ENCODE assay signal across 8 mouse cellular contexts in genomic region chr11:120347791-120348683, GRCm38 (mm10). TPM values are rescaled to one million over a fixed set of nuclear protein-coding genes. Genes with fewer than 3 reads are reported as not detected.
A peak's percentile ranks its signal among the peaks of the same experiment; 100 is the strongest.
DNase-seq lines count a peak whose midpoint lies in the region; ATAC-seq and TF ChIP-seq lines count a peak whose summit lies in the region.

TSS of gene Actg1 (minus strand) at chr11:120348542.

- ATAC-seq in forebrain, postnatal 0 days = peak; percentile 85
- peak; percentile 68 for ATAC-seq in lung, postnatal 0 days

- no peak for TF ChIP-seq EP300 in MEL (IDR thresholded peaks at IDR 0.05; ENCODE audit: low read depth in 1 of 2, low read length in 2 of 2)
- no peak for TF ChIP-seq EP300 in lung, postnatal 0 days (IDR thresholded peaks at IDR 0.05)

- peaks cover 0 to 24% of the 10 kb centered on the region in 2 experiments; a peak in 3 of 4 replicates for H3K4me1 ChIP-seq in MEL (ENCODE audit: control insufficient read depth in 1 of 2, insufficient read depth in 2 of 2, low read length in 2 of 2)
- peaks cover 5% of the 10 kb centered on the region for H3K4me1 ChIP-seq in forebrain, postnatal 0 days (ENCODE audit: insufficient read depth)
- H3K4me1 ChIP-seq in lung, postnatal 0 days (ENCODE audit: insufficient read depth, low read depth, low read length) = peaks cover 22% of the 10 kb centered on the region

- no peaks in the 10 kb centered on the region for H3K9me3 ChIP-seq in MEL (replicated peaks; ENCODE audit: insufficient read depth, low read length)
- no peaks in the 10 kb centered on the region for H3K9me3 ChIP-seq in forebrain, postnatal 0 days (ENCODE audit: low read length)
- no peaks in the 10 kb centered on the region for H3K9me3 ChIP-seq in lung, postnatal 0 days (ENCODE audit: low read length)

- 6% methylated on average over 98 of the region's 103 CpGs for whole genome bisulfite sequencing in forebrain, postnatal 0 days
- 3% methylated on average over 62 of the region's 103 CpGs for WGBS in lung, postnatal 0 days

- peaks cover 21% of the 10 kb centered on the region for H3K79me2 ChIP-seq in MEL (ENCODE audit: control insufficient read depth, insufficient read depth, low read length, poor library complexity)

- no peaks in the 10 kb centered on the region for H3K27me3 ChIP-seq in MEL (ENCODE audit: control insufficient read depth in 1 of 2, insufficient read depth in 2 of 2, low read length in 2 of 2)
- no peaks in the 10 kb centered on the region for H3K27me3 ChIP-seq in forebrain, postnatal 0 days (ENCODE audit: insufficient read depth, low read length)
- no peaks in the 10 kb centered on the region for H3K27me3 ChIP-seq in lung, postnatal 0 days (replicated peaks; ENCODE audit: insufficient read depth, low read length)

- peak within 1 kb of the TSS; percentile 98 for H3K4me2 ChIP-seq in forebrain, postnatal 0 days (ENCODE audit: low read depth)
- H3K4me2 ChIP-seq in lung, postnatal 0 days (replicated peaks; ENCODE audit: low read depth, low read length) = peak within 1 kb of the TSS; percentile 90

- H3K36me3 ChIP-seq in MEL (ENCODE audit: control insufficient read depth in 1 of 2, insufficient read depth in 2 of 2, low read length in 2 of 2) = peaks cover 0 to 10% of the 10 kb centered on the region in 2 experiments; a peak in 2 of 4 replicates
- peaks cover 15% of the 10 kb centered on the region for H3K36me3 ChIP-seq in forebrain, postnatal 0 days (ENCODE audit: insufficient read depth)
- H3K36me3 ChIP-seq in lung, postnatal 0 days (ENCODE audit: insufficient read depth, low read length) = peaks cover 9% of the 10 kb centered on the region; the same call in 1 of the 2 replicates

- H3K4me3 ChIP-seq in MEL (ENCODE audit: control insufficient read depth in 1 of 2, insufficient read depth in 1 of 2, low read depth in 2 of 2, low read length in 2 of 2) = peak within 1 kb of the TSS; percentile 88 to 93
- H3K4me3 ChIP-seq in forebrain, postnatal 0 days (ENCODE audit: low read depth, low read length) = peak within 1 kb of the TSS; percentile 100
- peak within 1 kb of the TSS; percentile 100 for H3K4me3 ChIP-seq in lung, postnatal 0 days (ENCODE audit: low read depth, low read length)

- no peak for TF ChIP-seq CTCF in MEL (IDR thresholded peaks at IDR 0.05 in 2 of 3, conservative IDR thresholded peaks at IDR 0.05 in 1 of 3; ENCODE audit: control insufficient read depth in 1 of 3, insufficient read depth in 1 of 3, low read depth in 2 of 3, low read length in 3 of 3, poor library complexity in 1 of 3, severe bottlenecking in 1 of 3)
- TF ChIP-seq CTCF in forebrain, postnatal 0 days (IDR thresholded peaks at IDR 0.05; ENCODE audit: low read depth) = no peak
- TF ChIP-seq CTCF in lung, postnatal 0 days (IDR thresholded peaks at IDR 0.05) = no peak

- DNase-seq in MEL (ENCODE audit: low read depth, low spot score) = peak; percentile 89
- DNase-seq in cerebellum, adult 18-20 months = peak; percentile 83 to 88
- peak; percentile 97 for DNase-seq in forebrain, postnatal 0 days
- DNase-seq in heart, postnatal 4 days = peak; percentile 92
- DNase-seq in layer of hippocampus, adult 9-11 months = peak; percentile 89
- DNase-seq in lung, postnatal 0 days (ENCODE audit: low spot score) = peak; percentile 91
- peak; percentile 82 for DNase-seq in retina, adult 2 months (ENCODE audit: low read depth, low spot score)
- peak; percentile 83 to 90 for DNase-seq in thymus, postnatal 36 days

- H3K27ac ChIP-seq in MEL (ENCODE audit: control insufficient read depth, low read depth, low read length) = peak within 1 kb of the TSS; percentile 81
- H3K27ac ChIP-seq in forebrain, postnatal 0 days (ENCODE audit: low read depth, low read length) = peak within 1 kb of the TSS; percentile 100
- peak within 1 kb of the TSS; percentile 100 for H3K27ac ChIP-seq in lung, postnatal 0 days (ENCODE audit: low read length)

- H3K9ac ChIP-seq in MEL (ENCODE audit: control insufficient read depth, low read depth, low read length, poor library complexity, severe bottlenecking) = peak within 1 kb of the TSS; percentile 99
- H3K9ac ChIP-seq in forebrain, postnatal 0 days = peak within 1 kb of the TSS; percentile 100
- peak within 1 kb of the TSS; percentile 100 for H3K9ac ChIP-seq in lung, postnatal 0 days (replicated peaks; ENCODE audit: low read depth)

- no peak for TF ChIP-seq RAD21 in MEL (IDR thresholded peaks at IDR 0.05; ENCODE audit: low read depth, low read length)

- TF ChIP-seq POLR2A in MEL (IDR thresholded peaks at IDR 0.05; ENCODE audit: control insufficient read depth in 1 of 2, insufficient read depth in 1 of 2, low read depth in 1 of 2, low read length in 2 of 2, poor library complexity in 1 of 2) = peak; percentile 93 to 96

TF ChIP-seq in MEL, 35 proteins besides CTCF, POLR2A, EP300 and RAD21:
- TF ChIP-seq GABPA (IDR thresholded peaks at IDR 0.05; ENCODE audit: low read depth, low read length) = no peak
- TF ChIP-seq POLR2AphosphoS2 (IDR thresholded peaks at IDR 0.05; ENCODE audit: low read length) = peak; percentile 92
- peak; percentile 95 for TF ChIP-seq MAZ (IDR thresholded peaks at IDR 0.05; ENCODE audit: low read depth, low read length)
- no peak for TF ChIP-seq CHD1 (IDR thresholded peaks at IDR 0.05; ENCODE audit: low read depth, low read length)
- TF ChIP-seq HCFC1 (IDR thresholded peaks at IDR 0.05; ENCODE audit: low read depth, low read length) = peak; percentile 58; the same call in 1 of the 2 replicates
- peak; percentile 98 for TF ChIP-seq ZMIZ1 (IDR thresholded peaks at IDR 0.05; ENCODE audit: low read depth, low read length)
- TF ChIP-seq TBP (IDR thresholded peaks at IDR 0.05; ENCODE audit: low read depth, low read length) = peak; percentile 97
- peak in 1 of 2 experiments; percentile 55; a peak in 1 of 4 replicates for TF ChIP-seq USF2 (IDR thresholded peaks at IDR 0.05; ENCODE audit: borderline replicate concordance in 1 of 2, insufficient read depth in 1 of 2, low read depth in 1 of 2, low read length in 2 of 2)
- TF ChIP-seq MYB (IDR thresholded peaks at IDR 0.05; ENCODE audit: low read depth, low read length) = no peak
- no peak for TF ChIP-seq NRF1 (IDR thresholded peaks at IDR 0.05; ENCODE audit: insufficient read depth, low read depth, low read length, poor library complexity, severe bottlenecking)
- no peak for TF ChIP-seq MEF2A (IDR thresholded peaks at IDR 0.05; ENCODE audit: extremely low read depth, insufficient replicate concordance, low read depth, low read length, poor library complexity, severe bottlenecking)
- TF ChIP-seq BHLHE40 (IDR thresholded peaks at IDR 0.05; ENCODE audit: borderline replicate concordance, low read depth, low read length) = peak; percentile 45; the same call in 1 of the 2 replicates
- TF ChIP-seq SIN3A (IDR thresholded peaks at IDR 0.05; ENCODE audit: low read length) = peak; percentile 75; the same call in 1 of the 2 replicates
- TF ChIP-seq UBTF (IDR thresholded peaks at IDR 0.05; ENCODE audit: borderline replicate concordance, insufficient read depth, low read depth, low read length) = peak; percentile 76; the same call in 1 of the 2 replicates
- TF ChIP-seq RCOR1 (IDR thresholded peaks at IDR 0.05; ENCODE audit: low read depth, low read length) = no peak
- TF ChIP-seq USF1 (IDR thresholded peaks at IDR 0.05; ENCODE audit: low read depth, low read length) = peak; percentile 85
- peak; percentile 100 for TF ChIP-seq NELFE (IDR thresholded peaks at IDR 0.05; ENCODE audit: low read depth, low read length)
- TF ChIP-seq MYC (IDR thresholded peaks at IDR 0.05; ENCODE audit: low read depth, low read length) = no peak
- TF ChIP-seq JUND (IDR thresholded peaks at IDR 0.05; ENCODE audit: low read depth, low read length) = no peak
- peak; percentile 62; the same call in 1 of the 2 replicates for TF ChIP-seq MAX (IDR thresholded peaks at IDR 0.05; ENCODE audit: low read length)
- no peak for TF ChIP-seq ZC3H11A (IDR thresholded peaks at IDR 0.05; ENCODE audit: low read depth, low read length)
- TF ChIP-seq TCF12 (IDR thresholded peaks at IDR 0.05; ENCODE audit: low read depth, low read length) = peak; percentile 65

RNA-seq across cellular contexts. Expression of gene Actg1, which starts in this region (rescaled TPM):
- total RNA-seq in MEL (2012; rRNA removed) = 1,328 and 1,871 TPM in 2 replicates
- polyA plus RNA-seq in MEL (2012; ENCODE audit: insufficient read depth in 1 of 2, insufficient read length in 2 of 2, low read depth in 1 of 2, low replicate concordance in 2 of 2, missing spikeins in 1 of 2) = 1,000 to 10,000 TPM in 1 of 2 experiments, 100 to 1,000 TPM in 1; 899 to 1,784 TPM
- 2,455 and 2,516 TPM in 2 replicates for total RNA-seq in forebrain, postnatal 0 days (2014; rRNA removed)
- polyA plus RNA-seq in forebrain, postnatal 0 days (2015; fragmentation: Nextera tagmentation; extraction: Ambion mirVana) = 4,096 and 4,381 TPM in 2 replicates
- total RNA-seq in heart, postnatal 4 days (2021) = 1,000 to 10,000 TPM in 1 of 2 experiments, 100 to 1,000 TPM in 1; 930 to 1,002 TPM
- 1,989 and 2,317 TPM in 2 replicates for polyA plus RNA-seq in lung, postnatal 0 days (2015; fragmentation: Nextera tagmentation; extraction: Ambion mirVana)

Comparison
In these comparisons a context has a peak if more than half of its experiments do, and no peak if none do; other contexts are left out.
1. Peak in every context shown above with its lines: DNase-seq, ATAC-seq, H3K4me3 ChIP-seq and H3K27ac ChIP-seq.